Mouse (Mus musculus) spleen, postnatal 10 days (tissue): ENCODE data around the gene Kiss1r.
A peak's percentile ranks its signal among the peaks of the same experiment; 100 is the strongest.

Experiments
- DNase-seq, 2 experiments: peaks; one replicate each; pipeline ENCODE4 v3.0.0; 2021 to 2022; ENCODE audit warnings: low spot score in 2 of 2

The Kiss1r gene

GRCm38 (mm10) chr10:79924998-79925784 lies 8.4 kb downstream of the Kiss1r start:
- peak; percentile 95 to 97 for DNase-seq

GRCm38 (mm10) chr10:79925785-79926490 lies 9.2 kb downstream of the Kiss1r start:
- peak; percentile 51 to 64 for DNase-seq

- DNase-seq = peak; percentile 87 to 90
Measured at GRCm38 (mm10) chr10:79926491-79927323, 9.9 kb downstream of the Kiss1r start, which contains the start of gene Arid3a. Arid3a (plus strand) TSS chr10:79927043.

- DNase-seq = peak; percentile 71 to 73
Measured at GRCm38 (mm10) chr10:79927324-79928029, 10.7 kb downstream of the Kiss1r start.

GRCm38 (mm10) chr10:79928030-79928694 lies 11.4 kb downstream of the Kiss1r start:
- peak in 1 of 2 experiments; percentile 57 for DNase-seq

GRCm38 (mm10) chr10:79928907-79929701 lies 12.3 kb downstream of the Kiss1r start:
- no peak for DNase-seq

- no peak for DNase-seq
Measured at GRCm38 (mm10) chr10:79929967-79930825, 13.4 kb downstream of the Kiss1r start.

GRCm38 (mm10) chr10:79930826-79931186 lies 14.0 kb downstream of the Kiss1r start:
- no peak for DNase-seq

GRCm38 (mm10) chr10:79931797-79932196 lies 15.0 kb downstream of the Kiss1r start:
- no peak for DNase-seq

GRCm38 (mm10) chr10:79932736-79933135 lies 16.0 kb downstream of the Kiss1r start:
- no peak for DNase-seq

- peak in 1 of 2 experiments; percentile 52 for DNase-seq
Measured at GRCm38 (mm10) chr10:79933145-79933679, 16.4 kb downstream of the Kiss1r start.

GRCm38 (mm10) chr10:79933861-79934260 lies 17.1 kb downstream of the Kiss1r start:
- DNase-seq = no peak

GRCm38 (mm10) chr10:79934272-79934721 lies 17.5 kb downstream of the Kiss1r start:
- peak in 1 of 2 experiments; percentile 50 for DNase-seq

GRCm38 (mm10) chr10:79934794-79935569 lies 18.2 kb downstream of the Kiss1r start:
- no peak for DNase-seq

- no peak for DNase-seq
Measured at GRCm38 (mm10) chr10:79936284-79936910, 19.6 kb downstream of the Kiss1r start.

- DNase-seq = peak; percentile 89 to 92
Measured at GRCm38 (mm10) chr10:79936911-79937441, 20.2 kb downstream of the Kiss1r start.
